Mouse (Mus musculus): Measurements from ENCODE around the gene Esp3. TPM values are rescaled to one million over a fixed set of nuclear protein-coding genes. Genes with fewer than 3 reads are reported as not detected.
"Not testable (repeated sequence)": the region's sequence is repeated elsewhere in the genome, so short reads cannot be mapped to it uniquely, and the experiment has no call there.

The Esp3 gene
- polyA plus RNA-seq (2015; fragmentation: Nextera tagmentation; extraction: Ambion mirVana), result not detected in 2 replicates

DNA sequence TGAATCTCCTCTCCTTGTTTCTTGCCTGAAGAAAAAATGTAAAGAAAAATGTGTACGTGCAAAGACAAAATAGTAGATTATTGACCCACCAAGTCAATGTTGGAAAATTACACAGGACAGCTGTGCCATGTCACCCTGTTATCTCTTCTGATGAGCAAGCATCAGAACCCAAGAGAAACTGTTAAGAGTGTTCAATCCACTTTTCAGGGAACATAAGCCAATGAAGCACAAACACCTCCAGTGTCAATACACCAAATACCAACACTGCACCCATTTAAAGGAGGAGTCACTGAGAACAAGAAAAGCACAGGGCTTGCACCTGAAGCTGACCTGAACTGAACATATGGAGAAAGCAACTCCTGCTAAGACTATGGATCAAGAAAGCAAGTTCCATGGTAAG, at the start of gene Esp3:
Gene Esp3 (plus strand): TSS at position 301 of the 400 bp plus-strand sequence.
- not testable (repeated sequence) for H3K4me2 ChIP-seq (replicated peaks; ENCODE audit: low read depth); H3K9ac ChIP-seq (ENCODE audit: low read depth, low read length); H3K36me3 ChIP-seq (ENCODE audit: control insufficient read depth, insufficient read depth); H3K4me3 ChIP-seq (ENCODE audit: low read depth, low read length); H3K27ac ChIP-seq (ENCODE audit: low read depth, low read length); H3K9me3 ChIP-seq (ENCODE audit: control insufficient read depth); H3K4me1 ChIP-seq (replicated peaks; ENCODE audit: control insufficient read depth, insufficient read depth, low read length); ATAC-seq; H3K27me3 ChIP-seq (replicated peaks; ENCODE audit: control insufficient read depth, insufficient read depth, low read length)
- 82% methylated on average over 1 of the region's 1 CpGs for WGBS

DNA sequence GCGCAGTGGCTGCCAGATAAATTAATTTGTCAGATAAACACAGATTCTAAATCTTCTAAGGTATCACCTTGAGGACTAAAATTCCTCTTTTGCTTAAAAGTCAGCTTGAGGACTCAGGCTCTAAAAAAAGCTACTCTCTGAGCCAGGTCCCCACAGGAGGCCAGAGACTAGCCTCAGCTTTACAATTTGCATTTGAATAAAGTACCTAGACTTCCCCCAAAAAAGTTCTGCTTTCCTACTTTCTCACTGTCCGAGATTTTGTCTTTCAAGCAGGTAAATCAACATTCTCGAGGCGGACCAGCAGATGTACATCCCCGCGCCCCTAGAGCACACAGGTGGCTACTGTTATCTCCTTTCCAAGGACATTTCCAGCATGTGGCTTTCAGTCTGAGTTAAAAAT, 48.0 kb upstream of the Esp3 start:
- H3K4me2 ChIP-seq (replicated peaks; ENCODE audit: low read depth); H3K27ac ChIP-seq (ENCODE audit: low read depth, low read length); H3K4me1 ChIP-seq (replicated peaks; ENCODE audit: control insufficient read depth, insufficient read depth, low read length); H3K4me3 ChIP-seq (ENCODE audit: low read depth, low read length); H3K9ac ChIP-seq (ENCODE audit: low read depth, low read length); H3K9me3 ChIP-seq (ENCODE audit: control insufficient read depth); H3K36me3 ChIP-seq (ENCODE audit: control insufficient read depth, insufficient read depth); ATAC-seq; H3K27me3 ChIP-seq (replicated peaks; ENCODE audit: control insufficient read depth, insufficient read depth, low read length): not testable (repeated sequence)
- 55% methylated on average over 6 of the region's 6 CpGs for WGBS

DNA sequence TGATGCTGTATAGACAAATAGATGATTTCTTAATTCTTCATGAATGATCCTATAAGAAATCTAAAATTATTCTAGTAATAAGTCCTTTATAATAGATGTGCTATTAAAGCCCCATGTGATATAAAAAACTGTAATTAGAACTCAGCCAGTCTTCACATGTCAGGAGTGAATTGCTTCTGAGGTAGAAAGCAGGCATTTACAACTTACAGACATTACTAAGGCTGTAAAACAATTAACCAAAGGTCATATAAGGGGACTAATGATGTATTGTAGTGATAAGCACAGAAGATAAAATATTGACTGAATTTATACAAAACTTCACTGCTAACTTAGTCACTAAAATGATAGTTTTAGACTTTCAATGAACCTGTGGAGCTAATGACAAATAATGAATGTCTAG, 40.6 kb upstream of the Esp3 start:
- no peak for TF ChIP-seq CTCF (IDR thresholded peaks at IDR 0.05; ENCODE audit: low read depth)
- no peaks in the 10 kb centered on the region for H3K27me3 ChIP-seq (replicated peaks; ENCODE audit: control insufficient read depth, insufficient read depth, low read length)
- H3K9me3 ChIP-seq (ENCODE audit: control insufficient read depth), result no peaks in the 10 kb centered on the region
- H3K9ac ChIP-seq (ENCODE audit: low read depth, low read length), result no peak overlapping the region
- no peak for ATAC-seq
- H3K4me3 ChIP-seq (ENCODE audit: low read depth, low read length), result no peak overlapping the region
- no peak overlapping the region for H3K4me2 ChIP-seq (replicated peaks; ENCODE audit: low read depth)
- no peaks in the 10 kb centered on the region for H3K4me1 ChIP-seq (replicated peaks; ENCODE audit: control insufficient read depth, insufficient read depth, low read length)
- no peaks in the 10 kb centered on the region for H3K36me3 ChIP-seq (ENCODE audit: control insufficient read depth, insufficient read depth)
- no peak overlapping the region for H3K27ac ChIP-seq (ENCODE audit: low read depth, low read length)

DNA sequence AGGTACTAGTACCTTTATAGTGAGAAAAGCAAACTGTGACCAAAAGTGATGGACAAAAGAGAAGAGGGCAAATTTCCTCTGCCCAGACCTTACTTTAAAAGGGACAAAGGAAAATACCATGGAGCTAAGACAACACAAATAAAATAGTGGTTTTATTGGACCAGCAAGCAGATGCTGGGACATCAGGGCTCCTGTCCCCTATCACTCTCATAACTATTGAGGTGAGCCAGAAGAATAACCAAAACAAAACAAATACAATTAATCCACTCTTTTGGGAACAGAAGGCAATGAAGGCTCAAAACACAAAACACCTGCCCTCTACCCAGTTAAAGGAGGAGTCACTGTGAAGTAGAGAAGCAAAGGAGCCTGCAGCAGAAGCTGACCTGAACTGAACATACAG, 33.6 kb upstream of the Esp3 start, which contains the start of gene Esp4:
Gene Esp4 (plus strand): TSS at position 301 of the 400 bp plus-strand sequence.
- Histone ChIP-seq H3K27ac (ENCODE audit: low read depth, low read length) (no peak within 1 kb of the TSS), H3K4me3 (ENCODE audit: low read depth, low read length) (no peak within 1 kb of the TSS), H3K9ac (ENCODE audit: low read depth, low read length) (no peak within 1 kb of the TSS), H3K4me2 (replicated peaks; ENCODE audit: low read depth) (no peak within 1 kb of the TSS), H3K36me3 (ENCODE audit: control insufficient read depth, insufficient read depth) (no peaks in the 10 kb centered on the region), H3K4me1 (replicated peaks; ENCODE audit: control insufficient read depth, insufficient read depth, low read length) (no peaks in the 10 kb centered on the region), H3K27me3 (replicated peaks; ENCODE audit: control insufficient read depth, insufficient read depth, low read length) (no peaks in the 10 kb centered on the region), H3K9me3 (ENCODE audit: control insufficient read depth) (no peaks in the 10 kb centered on the region)
- no peak for TF ChIP-seq CTCF (IDR thresholded peaks at IDR 0.05; ENCODE audit: low read depth)
- no peak for ATAC-seq

DNA sequence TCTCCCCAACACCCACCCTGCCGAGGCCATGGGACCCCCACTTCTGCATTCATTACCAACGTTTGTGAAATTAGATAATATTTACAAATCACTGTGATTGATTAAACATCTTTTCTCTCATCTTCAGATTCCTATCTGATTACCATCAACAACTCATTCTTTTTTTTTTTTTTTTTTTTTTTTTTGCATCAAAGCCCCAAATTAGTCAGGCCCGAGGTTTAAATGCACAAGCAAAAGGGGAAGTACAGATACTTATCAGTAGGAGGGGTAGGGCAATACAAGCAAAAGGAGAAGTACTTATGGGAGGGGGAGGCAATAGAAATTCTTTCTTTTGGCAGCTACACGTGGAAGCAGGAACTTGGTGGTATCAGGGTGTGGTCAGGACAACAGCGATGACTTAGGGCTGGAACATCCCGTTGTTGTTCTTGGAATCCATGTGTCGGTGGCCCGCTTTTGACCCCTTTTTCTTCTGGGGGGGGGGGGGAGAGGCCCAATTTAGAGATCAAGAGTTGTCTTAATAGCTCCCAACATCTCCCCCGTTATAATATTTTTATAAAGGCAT, 30.3 kb downstream of the Esp3 start:
- not testable (repeated sequence) for H3K4me2 ChIP-seq (replicated peaks; ENCODE audit: low read depth); H3K27me3 ChIP-seq (replicated peaks; ENCODE audit: control insufficient read depth, insufficient read depth, low read length); H3K4me3 ChIP-seq (ENCODE audit: low read depth, low read length); H3K9me3 ChIP-seq (ENCODE audit: control insufficient read depth); H3K27ac ChIP-seq (ENCODE audit: low read depth, low read length); ATAC-seq; H3K9ac ChIP-seq (ENCODE audit: low read depth, low read length); H3K36me3 ChIP-seq (ENCODE audit: control insufficient read depth, insufficient read depth); H3K4me1 ChIP-seq (replicated peaks; ENCODE audit: control insufficient read depth, insufficient read depth, low read length)
- 71% methylated on average over 9 of the region's 9 CpGs for WGBS

DNA sequence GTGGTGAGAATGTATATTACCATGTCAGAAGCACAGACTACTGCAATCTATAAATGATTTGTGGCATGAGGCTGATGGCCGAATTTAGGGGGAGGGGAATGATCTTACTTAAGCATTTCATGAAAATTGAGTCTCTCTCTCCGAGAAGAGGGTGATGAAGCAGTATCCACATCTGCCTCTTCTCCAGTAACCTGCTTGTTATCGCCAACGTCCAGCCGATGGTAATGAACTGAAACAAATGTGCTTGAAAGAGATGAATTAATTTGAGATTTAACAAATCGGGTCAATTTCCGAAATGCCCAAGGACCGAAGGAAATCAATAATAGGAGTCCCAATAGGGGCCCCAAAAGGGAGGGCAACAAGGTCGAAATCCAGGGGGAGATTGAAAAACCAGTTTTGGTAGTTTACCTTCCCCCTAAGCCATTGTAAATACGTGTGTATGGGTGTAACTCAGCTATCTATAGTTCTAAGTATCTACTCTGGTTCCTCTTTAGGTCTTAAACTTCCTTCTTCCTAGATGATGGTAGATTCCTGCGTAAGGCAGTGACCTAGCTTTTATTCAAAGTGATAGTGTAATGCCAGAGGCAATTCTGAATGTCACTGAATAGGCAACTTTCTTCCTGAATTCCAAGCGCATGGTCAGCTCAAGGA, 31.4 kb downstream of the Esp3 start:
- H3K36me3 ChIP-seq (ENCODE audit: control insufficient read depth, insufficient read depth); H3K4me3 ChIP-seq (ENCODE audit: low read depth, low read length); H3K9ac ChIP-seq (ENCODE audit: low read depth, low read length); H3K4me1 ChIP-seq (replicated peaks; ENCODE audit: control insufficient read depth, insufficient read depth, low read length); H3K27me3 ChIP-seq (replicated peaks; ENCODE audit: control insufficient read depth, insufficient read depth, low read length); H3K4me2 ChIP-seq (replicated peaks; ENCODE audit: low read depth); H3K27ac ChIP-seq (ENCODE audit: low read depth, low read length); ATAC-seq; H3K9me3 ChIP-seq (ENCODE audit: control insufficient read depth): not testable (repeated sequence)
- WGBS, result 78% methylated on average over 12 of the region's 12 CpGs

Other genes with a start within 250 kb of the Esp3 start
- gene Esp8, start 112.1 kb upstream of the Esp3 start, polyA plus RNA-seq (2015; fragmentation: Nextera tagmentation; extraction: Ambion mirVana), result not detected in 2 replicates
- gene Esp6, start 70.6 kb upstream of the Esp3 start, polyA plus RNA-seq (2015; fragmentation: Nextera tagmentation; extraction: Ambion mirVana), result not detected in 2 replicates
- gene Esp4, start 33.5 kb upstream of the Esp3 start, polyA plus RNA-seq (2015; fragmentation: Nextera tagmentation; extraction: Ambion mirVana), result not detected in 2 replicates
- not detected in 2 replicates for gene Esp1, start 95.0 kb downstream of the Esp3 start, polyA plus RNA-seq (2015; fragmentation: Nextera tagmentation; extraction: Ambion mirVana)
- gene Crisp2, start 174.9 kb downstream of the Esp3 start, polyA plus RNA-seq (2015; fragmentation: Nextera tagmentation; extraction: Ambion mirVana), result 0.40 and 0.42 TPM in 2 replicates
- 0.09 TPM in 1 of 2 replicates, not detected in the other for gene Rhag, start 179.1 kb downstream of the Esp3 start, polyA plus RNA-seq (2015; fragmentation: Nextera tagmentation; extraction: Ambion mirVana)
- gene 9130008F23Rik, start 248.5 kb downstream of the Esp3 start, polyA plus RNA-seq (2015; fragmentation: Nextera tagmentation; extraction: Ambion mirVana), result 7.2 and 7.3 TPM in 2 replicates